Mouse (Mus musculus) stomach, adult 2 months (tissue): ENCODE data around the gene Hivep2. TPM values are rescaled to one million over a fixed set of nuclear protein-coding genes. Genes with fewer than 3 reads are reported as not detected.

ENCODE experiments used
- polyA plus RNA-seq: library from polyadenylated mRNA; depleted of rRNA; stranded (reverse); fragments of >200 nt; gene quantifications from 2 replicates; pipeline ENCODE4 v1.2.3, GENCODE M21; 2012; rRNA removed

Gene Hivep2
- polyA plus RNA-seq = 0.89 and 1.4 TPM in 2 replicates

GRCm38 (mm10) chr10:13965974-13966829 is at the start of gene Hivep2:
Gene Hivep2 (plus strand): TSS chr10:13966075.

Other genes starting within 250 kb of the Hivep2 start
- gene Aig1, start 97.1 kb upstream of the Hivep2 start, polyA plus RNA-seq = 18.4 and 26.5 TPM in 2 replicates